Mouse (Mus musculus): Measurements from ENCODE around the gene Epb41l3.

Gene Epb41l3

GRCm38 (mm10) chr17:69227426-69228014, 152.0 kb downstream of the Epb41l3 start:
- ATAC-seq (ENCODE audit: insufficient number of reproducible peaks, low FRiP score, low TSS enrichment), result no peak

GRCm38 (mm10) chr17:69229451-69229850, 154.0 kb downstream of the Epb41l3 start:
- no peak for ATAC-seq (ENCODE audit: insufficient number of reproducible peaks, low FRiP score, low TSS enrichment)

- ATAC-seq (ENCODE audit: insufficient number of reproducible peaks, low FRiP score, low TSS enrichment), result no peak
Observed at GRCm38 (mm10) chr17:69230131-69230621, 154.7 kb downstream of the Epb41l3 start.

- ATAC-seq (ENCODE audit: insufficient number of reproducible peaks, low FRiP score, low TSS enrichment), result peak; percentile 20; the same call in 1 of the 2 replicates
Observed at GRCm38 (mm10) chr17:69231360-69231759, 155.9 kb downstream of the Epb41l3 start.

- ATAC-seq (ENCODE audit: insufficient number of reproducible peaks, low FRiP score, low TSS enrichment), result no peak
Observed at GRCm38 (mm10) chr17:69237172-69237571, 161.7 kb downstream of the Epb41l3 start.

- ATAC-seq (ENCODE audit: insufficient number of reproducible peaks, low FRiP score, low TSS enrichment), result no peak
Observed at GRCm38 (mm10) chr17:69238810-69239373, 163.4 kb downstream of the Epb41l3 start.

- ATAC-seq (ENCODE audit: insufficient number of reproducible peaks, low FRiP score, low TSS enrichment), result no peak
Observed at GRCm38 (mm10) chr17:69239423-69239822, 163.9 kb downstream of the Epb41l3 start.

- no peak for ATAC-seq (ENCODE audit: insufficient number of reproducible peaks, low FRiP score, low TSS enrichment)
Observed at GRCm38 (mm10) chr17:69255834-69256233, 180.4 kb downstream of the Epb41l3 start.

- ATAC-seq (ENCODE audit: insufficient number of reproducible peaks, low FRiP score, low TSS enrichment), result no peak
Observed at GRCm38 (mm10) chr17:69256441-69256840, 181.0 kb downstream of the Epb41l3 start.

GRCm38 (mm10) chr17:69263810-69264565, 188.5 kb downstream of the Epb41l3 start:
- no peak for ATAC-seq (ENCODE audit: insufficient number of reproducible peaks, low FRiP score, low TSS enrichment)

GRCm38 (mm10) chr17:69265171-69265570, 189.7 kb downstream of the Epb41l3 start:
- ATAC-seq (ENCODE audit: insufficient number of reproducible peaks, low FRiP score, low TSS enrichment), result no peak

GRCm38 (mm10) chr17:69265759-69266463, 190.4 kb downstream of the Epb41l3 start:
- ATAC-seq (ENCODE audit: insufficient number of reproducible peaks, low FRiP score, low TSS enrichment), result peak; percentile 34

- no peak for ATAC-seq (ENCODE audit: insufficient number of reproducible peaks, low FRiP score, low TSS enrichment)
Observed at GRCm38 (mm10) chr17:69266936-69267335, 191.5 kb downstream of the Epb41l3 start.

- peak; percentile 95 for ATAC-seq (ENCODE audit: insufficient number of reproducible peaks, low FRiP score, low TSS enrichment)
Observed at GRCm38 (mm10) chr17:69267526-69267925, 192.0 kb downstream of the Epb41l3 start.

- ATAC-seq (ENCODE audit: insufficient number of reproducible peaks, low FRiP score, low TSS enrichment), result no peak
Observed at GRCm38 (mm10) chr17:69277362-69277761, 201.9 kb downstream of the Epb41l3 start.

GRCm38 (mm10) chr17:69284511-69284910, 209.0 kb downstream of the Epb41l3 start:
- no peak for ATAC-seq (ENCODE audit: insufficient number of reproducible peaks, low FRiP score, low TSS enrichment)

- no peak for ATAC-seq (ENCODE audit: insufficient number of reproducible peaks, low FRiP score, low TSS enrichment)
Observed at GRCm38 (mm10) chr17:69288130-69288529, 212.6 kb downstream of the Epb41l3 start.

- no peak for ATAC-seq (ENCODE audit: insufficient number of reproducible peaks, low FRiP score, low TSS enrichment)
Observed at GRCm38 (mm10) chr17:69290272-69290671, 214.8 kb downstream of the Epb41l3 start.

GRCm38 (mm10) chr17:69301552-69301951, 226.1 kb downstream of the Epb41l3 start:
- ATAC-seq (ENCODE audit: insufficient number of reproducible peaks, low FRiP score, low TSS enrichment), result no peak

GRCm38 (mm10) chr17:69303579-69304274, 228.2 kb downstream of the Epb41l3 start:
- no peak for ATAC-seq (ENCODE audit: insufficient number of reproducible peaks, low FRiP score, low TSS enrichment)

Data from cerebellum, adult (tissue).